Mouse (Mus musculus): ENCODE data around the gene Adra2a. TPM values are rescaled to one million over a fixed set of nuclear protein-coding genes. Genes with fewer than 3 reads are reported as not detected.

Gene Adra2a
- total RNA-seq, 2 experiments from 2014 or later = 12.8 to 14.8 TPM

DNA sequence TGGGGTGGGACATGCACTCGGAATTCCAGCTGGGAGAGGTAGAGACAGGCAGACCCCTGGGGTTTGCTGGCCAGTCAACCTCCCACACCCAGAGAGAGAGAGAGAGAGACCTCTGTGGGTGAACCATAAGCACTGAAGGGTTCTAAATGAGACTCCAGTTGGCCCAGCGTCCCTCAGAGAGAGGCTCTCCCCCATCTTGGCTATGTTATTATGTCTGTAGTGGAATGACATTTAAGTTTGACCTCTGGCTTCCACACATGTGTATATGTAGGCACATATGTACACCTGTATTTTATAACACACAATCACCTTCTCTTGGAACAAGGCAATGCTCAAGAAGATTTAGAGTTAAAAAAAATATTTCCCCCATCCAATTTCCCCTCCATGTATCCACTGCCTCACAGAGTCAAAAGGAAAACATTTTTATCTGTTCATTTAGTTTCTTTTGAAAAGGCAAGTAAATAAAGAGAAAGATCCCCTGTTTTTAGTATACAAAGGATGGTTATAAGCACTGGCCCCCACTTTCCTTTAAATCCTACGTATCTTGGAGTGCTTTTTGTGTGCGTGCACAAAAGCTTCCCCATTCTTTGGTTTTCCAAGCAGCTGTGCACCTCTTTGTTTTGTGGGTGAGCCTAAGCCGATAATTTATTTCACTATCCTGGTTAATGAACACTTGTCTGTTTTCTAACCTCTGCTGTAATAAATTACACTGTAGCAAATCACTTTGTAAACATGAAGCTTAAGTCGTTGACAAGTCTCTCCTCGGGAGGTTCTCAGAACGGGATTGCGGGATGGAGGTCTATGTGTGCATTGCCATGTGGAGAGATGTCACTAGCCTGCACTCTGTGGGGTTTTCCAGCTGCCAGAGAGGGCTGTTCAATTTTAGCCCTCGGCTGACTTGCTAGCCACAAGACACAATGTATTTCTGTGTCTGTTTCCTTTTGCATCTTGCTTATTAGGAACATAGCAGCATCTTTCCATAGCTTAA is 32.7 kb downstream of the Adra2a start:
- no peak for DNase-seq (ENCODE audit: extremely low spot score in 1 of 2, low spot score in 1 of 2)

DNA sequence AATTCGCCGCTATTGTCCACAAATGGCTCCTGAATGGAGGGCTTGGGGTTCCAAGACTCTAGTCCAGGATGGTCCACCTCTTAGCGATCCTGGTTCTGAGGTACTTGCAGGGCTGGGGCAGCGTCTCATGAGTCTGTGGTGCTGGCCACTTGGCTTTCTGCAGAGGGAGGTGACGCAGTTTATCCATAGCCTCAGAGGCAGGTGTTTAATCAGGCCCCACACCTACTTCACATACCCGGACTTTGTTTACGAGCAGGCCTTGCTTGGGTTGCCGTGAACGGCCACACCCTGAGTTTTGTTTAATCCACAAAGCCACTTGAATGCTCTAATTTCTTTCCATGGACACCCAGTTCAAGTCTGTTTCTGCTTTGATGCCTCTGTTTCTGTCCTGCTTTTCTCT is 37.4 kb downstream of the Adra2a start:
- no peak for DNase-seq (ENCODE audit: extremely low spot score in 1 of 2, low spot score in 1 of 2)

DNA sequence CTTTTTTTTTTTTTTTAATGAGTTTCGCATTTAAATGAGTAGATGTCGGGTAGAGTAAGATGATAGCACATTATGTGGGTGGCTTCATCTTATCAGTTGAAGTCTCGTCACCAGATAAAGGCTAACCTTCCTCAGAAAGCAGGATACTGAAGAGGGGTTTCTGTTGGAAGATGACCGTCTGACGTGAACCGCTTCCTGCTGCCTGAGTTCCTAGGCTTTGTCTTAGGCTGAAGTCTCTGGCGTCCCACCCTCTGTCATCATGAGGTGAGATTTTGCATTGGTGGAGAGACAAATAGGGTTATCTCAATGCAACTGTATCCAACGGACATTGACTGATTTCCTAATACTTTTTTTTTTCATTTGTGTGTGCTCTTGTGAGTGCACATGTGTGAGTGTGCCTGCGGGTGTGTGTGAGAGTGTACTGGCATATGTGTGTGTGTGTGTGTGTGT is 37.8 kb downstream of the Adra2a start:
- DNase-seq (ENCODE audit: extremely low spot score in 1 of 2, low spot score in 1 of 2) = no peak

DNA sequence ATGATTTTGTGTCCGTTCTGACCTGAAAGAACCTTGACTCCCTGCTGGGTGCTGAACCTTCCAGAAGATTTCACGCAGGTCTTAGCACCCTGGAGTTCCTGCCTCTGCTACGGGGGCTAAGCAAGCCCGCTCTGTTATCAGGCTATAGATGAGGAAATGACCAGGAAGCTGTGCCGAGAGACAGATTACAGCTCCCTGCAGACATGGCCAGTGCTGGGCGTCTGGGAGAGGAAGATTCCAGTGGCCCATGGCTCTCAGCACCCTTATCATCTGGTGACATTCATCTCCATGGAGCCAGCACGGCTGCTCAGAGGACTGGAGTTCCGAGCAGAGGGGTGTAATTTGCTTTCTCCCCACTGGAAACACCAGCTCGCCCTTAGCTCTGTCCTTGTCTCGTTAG is 43.4 kb downstream of the Adra2a start:
- DNase-seq (ENCODE audit: extremely low spot score in 1 of 2, low spot score in 1 of 2) = no peak

DNA sequence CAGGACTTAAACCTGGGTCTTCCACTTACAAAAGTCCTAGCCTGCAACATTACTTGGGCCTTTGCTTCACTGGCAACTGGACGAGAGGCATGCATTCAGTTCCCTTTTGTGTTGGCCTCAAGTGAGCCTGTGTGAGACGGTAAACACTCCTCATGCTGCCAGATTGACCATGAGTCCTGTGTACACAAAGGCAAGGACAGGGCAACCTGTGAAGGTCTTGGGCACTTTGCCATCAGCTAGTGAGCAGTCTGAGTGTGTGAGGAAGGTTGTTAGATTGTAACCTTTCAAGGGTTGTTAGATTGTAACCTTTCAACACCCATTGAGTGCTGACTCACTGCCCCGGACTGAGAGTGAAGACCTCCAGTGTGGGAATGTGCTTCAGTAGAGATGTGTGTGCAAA is 49.6 kb downstream of the Adra2a start:
- DNase-seq (ENCODE audit: extremely low spot score in 1 of 2, low spot score in 1 of 2) = no peak

DNA sequence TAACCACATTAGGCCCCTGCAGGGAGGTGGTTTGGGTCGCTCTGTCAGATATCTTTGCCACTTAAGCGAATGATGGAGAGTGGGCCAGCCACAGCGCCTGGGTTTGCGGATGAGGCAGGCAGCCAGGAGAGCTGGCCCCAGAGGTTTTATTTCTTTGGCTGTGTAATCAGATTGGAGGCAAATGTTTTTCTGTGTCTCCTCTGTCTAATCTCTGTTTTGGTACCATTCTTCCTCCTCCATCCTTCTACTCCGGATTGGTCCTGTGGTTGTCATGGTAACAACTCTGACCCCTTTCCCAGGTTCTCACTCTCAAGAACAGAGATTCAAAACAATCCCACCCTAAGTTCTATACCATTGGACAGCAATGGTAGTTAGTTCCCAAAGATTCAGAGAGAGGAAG is 51.8 kb downstream of the Adra2a start:
- no peak for DNase-seq (ENCODE audit: extremely low spot score in 1 of 2, low spot score in 1 of 2)

DNA sequence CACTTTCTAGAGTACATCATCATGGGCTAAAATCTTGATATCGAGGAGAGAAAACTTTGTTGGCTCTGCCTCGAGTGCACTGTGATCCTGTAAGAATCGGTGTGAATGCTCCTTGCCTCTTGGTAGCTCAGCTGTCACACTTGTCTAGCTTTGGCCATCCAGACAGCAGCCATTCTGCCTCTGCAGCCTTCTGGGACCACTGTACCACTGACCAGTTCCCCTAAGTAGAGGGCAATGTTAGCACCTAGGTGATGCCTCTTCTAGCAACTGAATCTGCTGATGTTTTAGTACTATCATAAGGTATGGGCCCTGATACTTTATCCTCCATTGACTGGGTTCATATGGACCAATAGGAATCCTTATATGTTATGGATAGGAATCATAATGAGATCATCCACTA is 54.4 kb downstream of the Adra2a start:
- no peak for DNase-seq (ENCODE audit: extremely low spot score in 1 of 2, low spot score in 1 of 2)

Other genes starting within 250 kb of the Adra2a start
- 100 to 1,000 TPM; 118 to 120 TPM for gene Pdcd4, start 151.9 kb upstream of the Adra2a start, total RNA-seq (2021)
- 10 to 100 TPM; 47.8 to 49.1 TPM for gene Shoc2, start 99.8 kb upstream of the Adra2a start, total RNA-seq (2021)
- gene Bbip1, start 99.5 kb upstream of the Adra2a start, total RNA-seq (2021) = 10 to 100 TPM; 53.3 to 54.2 TPM

Measured in layer of hippocampus, postnatal 25 days (tissue).